Mouse (Mus musculus) small intestine, adult 2 months (tissue): ENCODE results near the gene Klhl10.

Experiments used
- CTCF ChIP-seq: fragments of 200-500 bp; IDR thresholded peaks from 2 replicates; pipeline ENCODE4 v1.5.1; 2012; ENCODE audit warnings: low read depth, mild to moderate bottlenecking, control low read depth, inconsistent platforms, low read length, moderate library complexity, mixed read lengths; ENCODE audit not compliant: insufficient replicate concordance, insufficient read length; ENCODE audit errors: extremely low read depth
- POLR2A ChIP-seq: fragments of 200-500 bp; IDR thresholded peaks from 2 replicates; pipeline ENCODE4 v1.6.1; 2012; ENCODE audit warnings: low read depth, mild to moderate bottlenecking, control low read depth, inconsistent platforms, low read length, moderate library complexity

GRCm38 (mm10) chr11:100432002-100432401 lies 9.7 kb upstream of the Klhl10 start:
- TF ChIP-seq CTCF (no peak), POLR2A (no peak)
